Mouse (Mus musculus): ENCODE results near the gene Homer1.
A peak's percentile ranks its signal among the peaks of the same experiment; 100 is the strongest.

Gene Homer1

DNA sequence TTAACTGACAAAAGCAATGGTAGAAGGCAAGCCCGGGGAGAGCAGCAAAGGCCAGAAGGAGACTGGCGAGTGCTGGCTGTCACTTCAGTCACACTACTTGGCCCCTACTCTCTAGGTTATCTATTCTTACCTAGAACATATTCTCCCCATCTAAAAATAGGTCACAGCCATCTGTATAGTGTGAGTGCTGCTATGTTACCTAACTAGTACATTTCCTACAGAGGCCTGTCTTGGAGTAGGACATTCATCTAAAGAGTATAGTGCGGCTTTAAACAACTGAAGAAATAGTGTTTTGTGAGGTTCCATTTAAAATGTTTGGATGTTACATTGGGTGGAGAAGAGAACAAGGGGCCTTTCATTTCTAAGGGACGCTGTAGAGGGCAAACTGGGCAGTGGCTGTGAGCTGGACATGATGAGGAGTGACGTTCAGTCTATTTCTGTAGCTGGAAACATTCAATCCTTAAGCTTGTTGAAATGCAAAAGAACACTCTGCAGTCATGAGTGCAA is 100.3 kb downstream of the Homer1 start:
- no peak for DNase-seq (ENCODE audit: low read depth)

DNA sequence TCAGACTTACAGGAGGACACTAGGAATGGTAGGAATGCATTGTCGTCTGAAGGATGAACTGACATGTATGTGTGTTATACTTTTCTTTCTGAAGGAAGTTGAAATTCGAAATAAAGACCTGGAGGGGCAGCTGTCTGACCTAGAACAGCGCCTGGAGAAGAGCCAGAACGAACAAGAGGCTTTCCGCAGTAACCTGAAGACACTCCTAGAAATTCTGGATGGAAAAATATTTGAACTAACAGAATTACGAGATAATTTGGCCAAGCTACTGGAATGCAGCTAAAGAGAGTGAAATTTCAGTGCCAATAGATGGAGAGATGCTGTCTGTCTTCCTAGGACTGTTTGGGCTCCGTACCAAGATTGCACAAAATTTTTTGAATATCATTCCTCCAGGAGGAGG is 102.5 kb downstream of the Homer1 start:
- no peak for DNase-seq (ENCODE audit: low read depth)

GRCm38 (mm10) chr13:93406855-93407254 is 107.4 kb downstream of the Homer1 start:
- no peak for DNase-seq (ENCODE audit: low read depth)

GRCm38 (mm10) chr13:93410343-93410742 is 110.9 kb downstream of the Homer1 start:
- DNase-seq (ENCODE audit: low read depth), result no peak

- DNase-seq (ENCODE audit: low read depth), result no peak
Observed at GRCm38 (mm10) chr13:93415055-93415454, 115.6 kb downstream of the Homer1 start.

DNA sequence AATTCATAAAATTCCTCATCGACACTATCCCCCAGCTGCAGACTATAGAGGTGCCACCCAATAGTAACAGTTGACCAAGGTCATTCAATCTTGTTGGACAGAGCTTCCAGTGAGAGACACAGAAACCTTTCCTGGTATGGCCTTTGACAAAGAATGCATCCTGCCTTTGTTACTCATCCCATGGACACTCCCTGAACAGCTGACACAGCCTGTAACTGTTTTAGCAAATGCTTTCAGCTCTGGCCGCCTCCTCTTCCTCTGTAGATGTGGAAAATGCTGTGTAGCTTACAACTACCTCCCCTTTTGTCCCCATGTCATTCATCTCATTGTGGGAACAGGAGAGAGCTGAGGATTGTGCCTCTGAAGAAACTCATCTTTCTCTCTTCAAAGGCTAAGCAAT is 118.9 kb downstream of the Homer1 start:
- no peak for DNase-seq (ENCODE audit: low read depth)

- no peak for DNase-seq (ENCODE audit: low read depth)
Observed at GRCm38 (mm10) chr13:93419779-93420178, 120.3 kb downstream of the Homer1 start.

- no peak for DNase-seq (ENCODE audit: low read depth)
Observed at GRCm38 (mm10) chr13:93423224-93423623, 123.8 kb downstream of the Homer1 start.

DNA sequence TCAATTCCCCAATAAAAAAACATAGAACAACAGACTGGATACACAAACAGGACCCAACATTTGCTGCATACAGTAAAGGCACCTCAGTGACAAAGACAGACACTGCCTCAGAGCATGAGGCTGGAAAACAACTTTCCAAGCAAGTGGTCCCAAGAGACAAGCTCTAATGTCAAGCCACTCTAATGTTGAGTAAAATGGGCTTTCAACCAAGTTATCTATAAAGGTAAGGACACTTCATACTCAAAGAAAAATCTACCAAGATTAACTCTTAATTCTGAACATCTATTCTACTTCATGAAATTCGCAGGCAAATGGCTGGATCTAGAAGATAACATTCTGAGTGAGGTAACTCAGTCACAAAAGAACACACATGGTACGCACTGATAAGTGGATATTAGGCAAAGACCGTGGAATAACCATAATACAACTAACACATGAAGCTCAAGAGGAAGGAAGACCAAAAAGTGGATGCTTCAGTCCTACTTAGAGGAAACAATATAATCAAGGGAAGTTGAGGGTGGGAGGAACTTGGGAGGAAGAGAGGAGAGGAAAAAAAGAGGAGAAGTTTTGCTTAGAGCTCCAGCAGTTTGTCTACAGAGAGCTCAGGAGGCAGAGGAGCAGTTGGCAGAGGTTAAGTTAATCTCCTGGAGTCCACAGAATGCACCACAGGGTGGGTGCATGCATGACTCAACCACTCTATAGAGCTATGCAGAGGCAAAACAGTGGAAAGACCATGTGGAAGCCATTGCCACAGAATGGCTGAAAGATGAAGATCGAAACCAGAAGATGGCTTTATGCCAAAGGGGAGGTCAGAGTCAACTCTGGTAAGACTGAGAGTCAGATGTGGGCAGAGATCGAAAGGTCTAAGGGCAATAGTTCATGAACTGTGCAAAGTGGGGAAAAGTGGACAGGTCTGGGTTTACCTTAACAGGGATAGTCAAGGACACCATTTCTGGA is 128.8 kb downstream of the Homer1 start:
- peak; percentile 74 for DNase-seq (ENCODE audit: low read depth)

DNA sequence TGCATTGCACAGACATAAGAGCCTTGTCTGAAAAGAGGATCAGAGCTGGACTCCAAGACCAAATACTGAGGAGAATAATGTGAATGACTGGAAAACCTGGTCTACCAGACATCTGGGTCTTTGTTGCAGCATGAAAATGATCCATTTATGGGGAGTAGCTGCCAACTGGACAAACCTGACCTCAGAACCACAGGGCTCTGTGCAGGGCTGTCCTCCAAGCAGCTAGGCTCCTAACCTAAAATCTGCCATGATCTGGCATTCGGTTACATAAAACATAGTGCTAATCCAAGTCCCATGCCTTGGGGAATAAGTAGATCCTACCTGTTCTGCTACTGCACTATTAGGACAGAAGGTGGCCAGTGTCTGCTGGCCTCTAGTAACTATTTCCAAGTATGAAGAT is 129.8 kb downstream of the Homer1 start:
- DNase-seq (ENCODE audit: low read depth), result no peak

- no peak for DNase-seq (ENCODE audit: low read depth)
Observed at GRCm38 (mm10) chr13:93440167-93440566, 140.7 kb downstream of the Homer1 start.

GRCm38 (mm10) chr13:93453275-93453674 is 153.8 kb downstream of the Homer1 start:
- no peak for DNase-seq (ENCODE audit: low read depth)

Data from 416B (cell line).